Mouse (Mus musculus) kidney, embryonic 14.5 days (tissue): ENCODE measurements around the gene Phf12. TPM values are rescaled to one million over a fixed set of nuclear protein-coding genes. Genes with fewer than 3 reads are reported as not detected.

Experiments used
- ATAC-seq: fragments of 200-750 bp; cut with Nextera tagmentation; 2 replicates; pipeline ENCODE4 v1.8.0; 2017; ENCODE audit warnings: moderate number of reproducible peaks, mild to moderate bottlenecking, moderate TSS enrichment, moderate library complexity; ENCODE audit not compliant: low FRiP score, low TSS enrichment
- H3K27ac ChIP-seq: fragments of 300-500 bp; sonication (generic); 2 replicates; pipeline ENCODE4 v1.5.1; 2014; ENCODE audit warnings: low read depth, mild to moderate bottlenecking, low read length, moderate library complexity, mixed read lengths
- H3K27me3 ChIP-seq: fragments of 300-500 bp; sonication (generic); 2 replicates; pipeline ENCODE4 v1.6.1; 2014; ENCODE audit warnings: mild to moderate bottlenecking, low read length; ENCODE audit not compliant: control insufficient read depth, insufficient read depth
- H3K36me3 ChIP-seq: fragments of 300-500 bp; sonication (generic); 2 replicates; pipeline ENCODE4 v1.6.1; 2014; ENCODE audit warnings: low read length, mixed read lengths; ENCODE audit not compliant: control insufficient read depth, insufficient read depth
- H3K4me1 ChIP-seq: fragments of 300-500 bp; sonication (generic); 2 replicates; pipeline ENCODE4 v1.6.1; 2014; ENCODE audit warnings: low read length, mixed read lengths; ENCODE audit not compliant: control insufficient read depth, insufficient read depth
- H3K4me2 ChIP-seq: fragments of 300-500 bp; sonication (generic); replicated peaks from 2 replicates; pipeline ENCODE4 v1.6.1; 2014; ENCODE audit warnings: low read depth, mild to moderate bottlenecking, low read length
- H3K4me3 ChIP-seq: fragments of 300-500 bp; sonication (generic); 2 replicates; pipeline ENCODE4 v1.5.1; 2014; ENCODE audit warnings: mild to moderate bottlenecking, low read length
- H3K9ac ChIP-seq: fragments of 300-500 bp; sonication (generic); 2 replicates; pipeline ENCODE4 v1.6.1; 2014; ENCODE audit warnings: low read depth, mild to moderate bottlenecking, low read length, moderate library complexity
- H3K9me3 ChIP-seq: fragments of 300-500 bp; sonication (generic); 2 replicates; pipeline ENCODE4 v1.6.1; 2016; ENCODE audit warnings: low read length; ENCODE audit not compliant: control insufficient read depth
- WGBS: fragments of 180-500 bp; shearing (Covaris S2); extraction: QIAGEN DNeasy Blood & Tissue Kit; methylation state at CpG from one replicate; pipeline ENCODE4 v1.1.7; 2014; 5-methylcytosine and 5-hydroxymethylcytosine counted together
- polyA plus RNA-seq: library from polyadenylated mRNA; unstranded; fragments of >200 nt; fragmentation: Nextera tagmentation; extraction: Ambion mirVana; gene quantifications from 2 replicates; pipeline ENCODE4 v1.2.1, GENCODE M21; 2014

Gene Phf12
- polyA plus RNA-seq, 1 experiment from 2014 or later = 22.6 TPM

GRCm38 (mm10) chr11:77965101-77966036 lies 17.2 kb upstream of the Phf12 start:
- ATAC-seq = no peak
- Histone ChIP-seq H3K36me3 (no peaks in the 10 kb centered on the region), H3K4me1 (0 out of 2 replicates have a peak, but pooled peaks cover 5% of the 10 kb centered on the region), H3K9me3 (no peaks in the 10 kb centered on the region), H3K27me3 (peaks cover 22% of the 10 kb centered on the region), H3K9ac (no peak overlapping the region), H3K4me2 (no peak overlapping the region), H3K27ac (no peak overlapping the region), H3K4me3 (no peak overlapping the region)
- 15% methylated on average over 17 of the region's 17 CpGs for WGBS

GRCm38 (mm10) chr11:77966037-77966391 lies 16.5 kb upstream of the Phf12 start:
- Histone ChIP-seq H3K36me3 (no peaks in the 10 kb centered on the region), H3K9me3 (no peaks in the 10 kb centered on the region), H3K4me2 (no peak overlapping the region), H3K4me1 (0 out of 2 replicates have a peak, but pooled peaks cover 5% of the 10 kb centered on the region), H3K27me3 (peaks cover 18% of the 10 kb centered on the region), H3K9ac (no peak overlapping the region), H3K27ac (no peak overlapping the region), H3K4me3 (no peak overlapping the region)
- ATAC-seq = no peak
- WGBS = 58% methylated on average over 5 of the region's 5 CpGs

GRCm38 (mm10) chr11:77967114-77967513 lies 15.4 kb upstream of the Phf12 start:
- WGBS = 0% methylated on average over 4 of the region's 4 CpGs
- no peak overlapping the region for H3K9ac ChIP-seq
- peaks cover 15% of the 10 kb centered on the region for H3K27me3 ChIP-seq
- H3K36me3 ChIP-seq = no peaks in the 10 kb centered on the region
- 0 out of 2 replicates have a peak, but pooled peaks cover 5% of the 10 kb centered on the region for H3K4me1 ChIP-seq
- H3K9me3 ChIP-seq = no peaks in the 10 kb centered on the region
- H3K4me2 ChIP-seq = no peak overlapping the region
- H3K4me3 ChIP-seq = no peak overlapping the region
- H3K27ac ChIP-seq = no peak overlapping the region
- ATAC-seq = no peak

GRCm38 (mm10) chr11:77968786-77969185 lies 13.8 kb upstream of the Phf12 start:
- ATAC-seq = no peak
- no peaks in the 10 kb centered on the region for H3K9me3 ChIP-seq
- 63% methylated on average over 4 of the region's 4 CpGs for WGBS
- H3K27me3 ChIP-seq = peaks cover 16% of the 10 kb centered on the region
- no peaks in the 10 kb centered on the region for H3K36me3 ChIP-seq
- H3K27ac ChIP-seq = no peak overlapping the region
- 0 out of 2 replicates have a peak, but pooled peaks cover 5% of the 10 kb centered on the region for H3K4me1 ChIP-seq
- H3K9ac ChIP-seq = no peak overlapping the region
- H3K4me2 ChIP-seq = no peak overlapping the region
- H3K4me3 ChIP-seq = no peak overlapping the region

- H3K36me3 ChIP-seq = no peaks in the 10 kb centered on the region
- WGBS = 78% methylated on average over 6 of the region's 6 CpGs
- no peaks in the 10 kb centered on the region for H3K4me1 ChIP-seq
- H3K4me2 ChIP-seq = no peak overlapping the region
- no peak overlapping the region for H3K27ac ChIP-seq
- ATAC-seq = no peak
- H3K9ac ChIP-seq = no peak overlapping the region
- peaks cover 8% of the 10 kb centered on the region for H3K27me3 ChIP-seq
- H3K9me3 ChIP-seq = no peaks in the 10 kb centered on the region
- H3K4me3 ChIP-seq = no peak overlapping the region
Measured at GRCm38 (mm10) chr11:77970718-77971117, 11.8 kb upstream of the Phf12 start.

- 86% methylated on average over 7 of the region's 7 CpGs for WGBS
- Histone ChIP-seq H3K4me2 (no peak overlapping the region), H3K9ac (no peak overlapping the region), H3K4me3 (no peak overlapping the region), H3K4me1 (no peaks in the 10 kb centered on the region), H3K36me3 (no peaks in the 10 kb centered on the region), H3K9me3 (no peaks in the 10 kb centered on the region), H3K27me3 (peaks cover 13% of the 10 kb centered on the region; the same call in 1 of the 2 replicates), H3K27ac (no peak overlapping the region)
- no peak for ATAC-seq
Measured at GRCm38 (mm10) chr11:77973520-77973919, 9.0 kb upstream of the Phf12 start.

GRCm38 (mm10) chr11:77974325-77974724 lies 8.2 kb upstream of the Phf12 start:
- no peak overlapping the region for H3K9ac ChIP-seq
- no peaks in the 10 kb centered on the region for H3K9me3 ChIP-seq
- no peaks in the 10 kb centered on the region for H3K36me3 ChIP-seq
- WGBS = 46% methylated on average over 15 of the region's 15 CpGs
- H3K27ac ChIP-seq = no peak overlapping the region
- no peak for ATAC-seq
- no peak overlapping the region for H3K4me2 ChIP-seq
- no peaks in the 10 kb centered on the region for H3K4me1 ChIP-seq
- peaks cover 16% of the 10 kb centered on the region; the same call in 1 of the 2 replicates for H3K27me3 ChIP-seq
- no peak overlapping the region for H3K4me3 ChIP-seq

GRCm38 (mm10) chr11:77975873-77976272 lies 6.7 kb upstream of the Phf12 start:
- Histone ChIP-seq H3K27me3 (peaks cover 16% of the 10 kb centered on the region; the same call in 1 of the 2 replicates), H3K27ac (no peak overlapping the region), H3K36me3 (no peaks in the 10 kb centered on the region), H3K9ac (no peak overlapping the region), H3K4me2 (no peak overlapping the region), H3K4me3 (no peak overlapping the region), H3K9me3 (no peaks in the 10 kb centered on the region), H3K4me1 (no peaks in the 10 kb centered on the region)
- WGBS = 36% methylated on average over 4 of the region's 4 CpGs
- no peak for ATAC-seq

- no peak for ATAC-seq
- 84% methylated on average over 6 of the region's 6 CpGs for WGBS
- peaks cover 13% of the 10 kb centered on the region; the same call in 1 of the 2 replicates for H3K27me3 ChIP-seq
- 0 out of 2 replicates have a peak, but pooled peaks cover 3% of the 10 kb centered on the region for H3K4me1 ChIP-seq
- H3K9me3 ChIP-seq = no peaks in the 10 kb centered on the region
- no peak overlapping the region for H3K4me2 ChIP-seq
- no peak overlapping the region for H3K4me3 ChIP-seq
- no peaks in the 10 kb centered on the region for H3K36me3 ChIP-seq
- no peak overlapping the region for H3K27ac ChIP-seq
- H3K9ac ChIP-seq = no peak overlapping the region
Measured at GRCm38 (mm10) chr11:77978161-77978560, 4.4 kb upstream of the Phf12 start.
